Mouse (Mus musculus) splenic B cell, adult 2 months (primary cell): ENCODE results near the gene Hist1h3b.
A peak's percentile ranks its signal among the peaks of the same experiment; 100 is the strongest.
"Not testable (repeated sequence)": the region's sequence is repeated elsewhere in the genome, so short reads cannot be mapped to it uniquely, and the experiment has no call there.

Experiments
- DNase-seq: peaks from one replicate; pipeline ENCODE4 v3.0.0-alpha.2; 2011; ENCODE audit warnings: low read depth, low spot score
- H3K27me3 ChIP-seq: 2 replicates; pipeline ENCODE4 v1.6.1; 2012; ENCODE audit warnings: mild to moderate bottlenecking, low read length, moderate library complexity, mixed read lengths; ENCODE audit not compliant: control insufficient read depth, poor library complexity, insufficient read depth, severe bottlenecking
- H3K36me3 ChIP-seq: 2 replicates; pipeline ENCODE4 v1.6.1; 2012; ENCODE audit warnings: mild to moderate bottlenecking, low read length, moderate library complexity, mixed read lengths; ENCODE audit not compliant: control insufficient read depth, poor library complexity, insufficient read depth, severe bottlenecking

Hist1h3b gene

GRCm38 (mm10) chr13:23756790-23757189 is 4.7 kb downstream of the Hist1h3b start, which contains the start of gene Hist1h4b:
Hist1h4b (plus strand) TSS chr13:23757013.
- H3K27me3 ChIP-seq, result no peaks in the 10 kb centered on the region
- peak; percentile 95 for DNase-seq
- no peaks in the 10 kb centered on the region for H3K36me3 ChIP-seq

- DNase-seq, result peak; percentile 52
- H3K36me3 ChIP-seq, result no peaks in the 10 kb centered on the region
- no peaks in the 10 kb centered on the region for H3K27me3 ChIP-seq
Observed at GRCm38 (mm10) chr13:23757211-23757773, 5.2 kb downstream of the Hist1h3b start.

- no peaks in the 10 kb centered on the region for H3K27me3 ChIP-seq
- no peak for DNase-seq
- H3K36me3 ChIP-seq, result no peaks in the 10 kb centered on the region
Observed at GRCm38 (mm10) chr13:23757921-23758320, 5.9 kb downstream of the Hist1h3b start.

- Histone ChIP-seq H3K27me3 (no peaks in the 10 kb centered on the region), H3K36me3 (no peaks in the 10 kb centered on the region)
- DNase-seq, result no peak
Observed at GRCm38 (mm10) chr13:23759251-23759771, 7.2 kb downstream of the Hist1h3b start.

GRCm38 (mm10) chr13:23759916-23760239 is 7.8 kb downstream of the Hist1h3b start:
- DNase-seq, result no peak
- no peaks in the 10 kb centered on the region for H3K27me3 ChIP-seq

GRCm38 (mm10) chr13:23760240-23760971 is 8.3 kb downstream of the Hist1h3b start:
- peak; percentile 59 for DNase-seq
- no peaks in the 10 kb centered on the region for H3K36me3 ChIP-seq
- H3K27me3 ChIP-seq, result no peaks in the 10 kb centered on the region

More at GRCm38 (mm10) chr13:23759916-23760239, 7.8 kb downstream of the Hist1h3b start:
- no peaks in the 10 kb centered on the region for H3K36me3 ChIP-seq

- H3K36me3 ChIP-seq, result no peaks in the 10 kb centered on the region
- no peaks in the 10 kb centered on the region for H3K27me3 ChIP-seq
- DNase-seq, result peak; percentile 99
Observed at GRCm38 (mm10) chr13:23760972-23761864, 9.2 kb downstream of the Hist1h3b start, which contains the start of gene Hist1h4a. Hist1h4a (minus strand) TSS chr13:23761230.

- DNase-seq, result peak; percentile 93
- not testable (repeated sequence) for H3K27me3 ChIP-seq, H3K36me3 ChIP-seq
Observed at GRCm38 (mm10) chr13:23761871-23762821, 10.1 kb downstream of the Hist1h3b start, which contains the start of gene Hist1h3a. Hist1h3a (minus strand) TSS chr13:23762386.

GRCm38 (mm10) chr13:23763242-23763585 is 11.1 kb downstream of the Hist1h3b start:
- Histone ChIP-seq H3K36me3 (no peaks in the 10 kb centered on the region), H3K27me3 (no peaks in the 10 kb centered on the region)
- DNase-seq, result no peak

- DNase-seq, result peak; percentile 94
- Histone ChIP-seq H3K36me3 (no peaks in the 10 kb centered on the region), H3K27me3 (no peaks in the 10 kb centered on the region)
Observed at GRCm38 (mm10) chr13:23763586-23764323, 11.7 kb downstream of the Hist1h3b start, which contains the start of gene Hist1h1a. Hist1h1a (plus strand) TSS chr13:23763666.

- Histone ChIP-seq H3K36me3 (no peaks in the 10 kb centered on the region), H3K27me3 (no peaks in the 10 kb centered on the region)
- no peak for DNase-seq
Observed at GRCm38 (mm10) chr13:23764324-23765171, 12.5 kb downstream of the Hist1h3b start.

- Histone ChIP-seq H3K27me3 (no peaks in the 10 kb centered on the region), H3K36me3 (no peaks in the 10 kb centered on the region)
- no peak for DNase-seq
Observed at GRCm38 (mm10) chr13:23765172-23765513, 13.1 kb downstream of the Hist1h3b start.

GRCm38 (mm10) chr13:23766772-23767171 is 14.7 kb downstream of the Hist1h3b start:
- DNase-seq, result no peak
- H3K36me3 ChIP-seq, result no peaks in the 10 kb centered on the region
- no peaks in the 10 kb centered on the region for H3K27me3 ChIP-seq
